Mouse (Mus musculus): ENCODE results near the gene Plbd2. TPM values are rescaled to one million over a fixed set of nuclear protein-coding genes. Genes with fewer than 3 reads are reported as not detected.
A peak's percentile ranks its signal among the peaks of the same experiment; 100 is the strongest.

Plbd2 gene
- polyA plus RNA-seq, 1 experiment = 35.6 TPM

DNA sequence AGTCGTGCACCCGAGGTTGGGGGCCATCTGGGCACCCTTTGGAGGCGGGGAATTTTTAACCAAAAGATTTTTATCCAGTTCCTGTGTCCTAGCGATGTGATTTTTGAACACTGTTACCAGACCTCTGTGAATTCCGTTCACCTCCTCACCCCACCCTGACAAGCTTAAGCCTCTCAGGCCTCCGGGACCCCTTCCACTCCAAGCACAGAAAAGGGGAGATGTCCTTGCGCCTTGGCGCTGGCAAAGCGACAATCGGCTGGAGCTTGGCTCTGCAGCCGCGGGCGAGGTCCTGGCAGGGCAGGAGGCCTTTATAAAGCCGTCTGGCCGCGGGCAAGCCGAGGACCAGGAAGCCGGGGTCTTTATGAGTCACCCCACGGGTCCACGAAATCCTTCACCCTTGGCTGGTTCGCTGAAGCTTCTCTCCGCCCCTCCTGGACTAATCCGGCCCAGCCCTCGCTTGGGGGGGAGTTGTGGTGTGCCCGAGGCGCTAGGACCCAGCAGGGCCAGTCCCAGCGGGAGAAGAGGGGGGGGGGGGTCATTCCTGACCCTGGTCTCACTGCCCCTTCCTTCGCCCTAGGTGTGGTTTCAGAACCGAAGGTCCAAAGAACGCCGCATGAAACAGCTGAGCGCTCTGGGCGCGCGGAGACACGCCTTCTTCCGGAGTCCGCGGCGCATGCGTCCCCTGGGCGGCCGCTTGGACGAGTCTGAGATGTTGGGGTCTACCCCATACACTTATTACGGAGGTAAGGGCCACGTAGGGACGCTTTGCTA, 67.5 kb downstream of the Plbd2 start:
- Histone ChIP-seq H3K36me3 (ENCODE audit: control insufficient read depth, insufficient read depth, low read length) (no peaks in the 10 kb centered on the region), H3K4me3 (ENCODE audit: extremely low read depth, insufficient read depth, insufficient read length) (peak overlapping the region; percentile 0; the same call in 1 of the 2 replicates), H3K27me3 (ENCODE audit: control insufficient read depth, insufficient read depth, low read length) (peaks cover 52% of the 10 kb centered on the region), H3K27ac (ENCODE audit: insufficient read depth, low read length) (no peak overlapping the region), H3K4me1 (ENCODE audit: control insufficient read depth, insufficient read depth, insufficient read length) (0 out of 2 replicates have a peak, but pooled peaks cover 7% of the 10 kb centered on the region)
- WGBS = 4% methylated on average over 47 of the region's 47 CpGs
- DNase-seq (ENCODE audit: low read depth in 1 of 2, low spot score in 2 of 2) = no peak
- TF ChIP-seq POLR2A (IDR thresholded peaks at IDR 0.05; ENCODE audit: low read depth, low read length) = no peak
- TF ChIP-seq CTCF (IDR thresholded peaks at IDR 0.05; ENCODE audit: extremely low read depth, insufficient read depth, insufficient read length, insufficient replicate concordance) = no peak

DNA sequence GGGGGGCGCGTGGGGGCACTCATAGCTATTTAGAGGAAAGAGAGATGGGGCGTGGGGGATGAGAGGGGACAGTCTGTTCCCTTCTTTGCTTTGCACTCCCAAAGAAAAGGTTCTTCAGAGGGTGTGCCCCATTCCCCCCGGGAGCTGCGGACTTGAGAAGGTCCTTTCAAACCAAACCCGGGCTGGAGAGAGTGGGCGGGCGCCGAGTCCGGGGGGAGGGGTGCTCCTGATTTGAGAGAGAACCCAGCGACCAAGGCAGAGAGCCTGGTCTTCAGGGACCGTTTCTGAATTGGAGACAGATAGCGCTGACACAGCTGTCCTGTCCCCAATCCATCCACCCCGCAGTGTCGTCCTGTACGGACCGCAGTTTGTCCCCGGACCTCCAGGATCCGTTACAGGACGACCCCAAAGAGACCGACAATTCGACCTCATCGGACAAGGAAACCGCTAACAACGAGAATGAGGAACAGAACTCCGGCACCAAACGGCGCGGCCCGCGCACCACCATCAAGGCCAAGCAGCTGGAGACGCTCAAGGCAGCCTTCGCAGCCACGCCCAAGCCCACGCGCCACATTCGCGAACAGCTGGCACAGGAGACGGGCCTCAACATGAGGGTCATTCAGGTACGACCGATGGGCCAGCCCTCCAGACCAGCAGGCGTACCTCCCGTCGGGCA, 68.3 kb downstream of the Plbd2 start:
- WGBS = 4% methylated on average over 44 of the region's 44 CpGs
- no peak overlapping the region for H3K27ac ChIP-seq (ENCODE audit: insufficient read depth, low read length)
- H3K27me3 ChIP-seq (ENCODE audit: control insufficient read depth, insufficient read depth, low read length) = peaks cover 52% of the 10 kb centered on the region
- no peak for DNase-seq (ENCODE audit: low read depth in 1 of 2, low spot score in 2 of 2)
- no peaks in the 10 kb centered on the region for H3K36me3 ChIP-seq (ENCODE audit: control insufficient read depth, insufficient read depth, low read length)
- no peak for TF ChIP-seq CTCF (IDR thresholded peaks at IDR 0.05; ENCODE audit: extremely low read depth, insufficient read depth, insufficient read length, insufficient replicate concordance)
- no peak for TF ChIP-seq POLR2A (IDR thresholded peaks at IDR 0.05; ENCODE audit: low read depth, low read length)
- no peak overlapping the region for H3K4me3 ChIP-seq (ENCODE audit: extremely low read depth, insufficient read depth, insufficient read length)
- 0 out of 2 replicates have a peak, but pooled peaks cover 5% of the 10 kb centered on the region for H3K4me1 ChIP-seq (ENCODE audit: control insufficient read depth, insufficient read depth, insufficient read length)

DNA sequence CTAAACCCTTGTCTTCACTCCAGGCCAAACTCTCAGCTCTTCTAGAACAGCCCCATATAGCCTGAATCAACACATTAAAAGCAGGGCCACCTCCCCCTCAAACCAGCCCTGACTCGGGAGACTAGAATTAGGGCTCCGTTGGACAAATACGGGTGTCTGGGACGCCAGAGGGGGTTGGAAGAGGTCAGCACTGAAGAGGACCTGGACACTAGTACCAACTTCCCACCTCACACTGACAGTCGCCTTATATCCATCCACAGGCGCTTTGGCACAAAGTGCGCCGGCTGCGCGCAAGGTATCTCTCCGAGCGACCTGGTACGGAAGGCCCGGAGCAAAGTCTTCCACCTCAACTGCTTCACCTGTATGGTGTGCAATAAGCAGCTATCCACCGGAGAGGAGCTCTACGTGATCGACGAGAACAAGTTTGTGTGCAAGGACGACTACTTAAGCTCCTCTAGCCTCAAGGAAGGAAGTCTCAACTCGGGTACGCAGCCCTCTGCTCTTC, 69.1 kb downstream of the Plbd2 start:
- WGBS = 9% methylated on average over 21 of the region's 21 CpGs
- TF ChIP-seq CTCF (IDR thresholded peaks at IDR 0.05; ENCODE audit: extremely low read depth, insufficient read depth, insufficient read length, insufficient replicate concordance) (no peak), POLR2A (IDR thresholded peaks at IDR 0.05; ENCODE audit: low read depth, low read length) (no peak)
- DNase-seq (ENCODE audit: low read depth in 1 of 2, low spot score in 2 of 2) = no peak
- Histone ChIP-seq H3K4me3 (ENCODE audit: extremely low read depth, insufficient read depth, insufficient read length) (no peak overlapping the region), H3K36me3 (ENCODE audit: control insufficient read depth, insufficient read depth, low read length) (no peaks in the 10 kb centered on the region), H3K4me1 (ENCODE audit: control insufficient read depth, insufficient read depth, insufficient read length) (0 out of 2 replicates have a peak, but pooled peaks cover 4% of the 10 kb centered on the region), H3K27ac (ENCODE audit: insufficient read depth, low read length) (no peak overlapping the region), H3K27me3 (ENCODE audit: control insufficient read depth, insufficient read depth, low read length) (peaks cover 51% of the 10 kb centered on the region)

Other genes starting within 250 kb of the Plbd2 start
- not detected in 2 replicates for gene Lhx5, start 71.9 kb downstream of the Plbd2 start, polyA plus RNA-seq (2012; rRNA removed)
- 4.0 and 4.6 TPM in 2 replicates for gene Sdsl, start 30.8 kb downstream of the Plbd2 start, polyA plus RNA-seq (2012; rRNA removed)
- gene Sds, start 27.1 kb downstream of the Plbd2 start, polyA plus RNA-seq (2012; rRNA removed) = not detected in 2 replicates
- 52.0 and 56.4 TPM in 2 replicates for gene Slc8b1, start 7.5 kb upstream of the Plbd2 start, polyA plus RNA-seq (2012; rRNA removed)
- gene Tpcn1, start 85.0 kb upstream of the Plbd2 start, polyA plus RNA-seq (2012; rRNA removed) = 54.5 and 58.8 TPM in 2 replicates
- gene Iqcd, start 85.4 kb upstream of the Plbd2 start, polyA plus RNA-seq (2012; rRNA removed) = 0.38 and 0.40 TPM in 2 replicates
- 8.0 and 8.8 TPM in 2 replicates for gene Rita1, start 109.0 kb upstream of the Plbd2 start, polyA plus RNA-seq (2012; rRNA removed)
- 80.8 and 131 TPM in 2 replicates for gene Ddx54, start 109.1 kb upstream of the Plbd2 start, polyA plus RNA-seq (2012; rRNA removed)
- not detected in 2 replicates for gene Cfap73, start 130.6 kb upstream of the Plbd2 start, polyA plus RNA-seq (2012; rRNA removed)
- 14.9 and 18.9 TPM in 2 replicates for gene Rasal1, start 145.2 kb upstream of the Plbd2 start, polyA plus RNA-seq (2012; rRNA removed)
- 264 and 351 TPM in 2 replicates for gene Dtx1, start 208.3 kb upstream of the Plbd2 start, polyA plus RNA-seq (2012; rRNA removed)
- 7.2 and 9.0 TPM in 2 replicates for gene Oas2, start 246.2 kb upstream of the Plbd2 start, polyA plus RNA-seq (2012; rRNA removed)